Mouse (Mus musculus) lung, postnatal 0 days (tissue): Measurements from ENCODE around the gene Micu2. TPM values are rescaled to one million over a fixed set of nuclear protein-coding genes. Genes with fewer than 3 reads are reported as not detected.
A peak's percentile ranks its signal among the peaks of the same experiment; 100 is the strongest.

Experiments
- ATAC-seq: fragments of 200-750 bp; cut with Nextera tagmentation; 2 replicates; pipeline ENCODE4 v1.8.0; 2017; ENCODE audit warnings: moderate library complexity
- DNase-seq: peaks from one replicate; pipeline ENCODE4 v3.0.0-alpha.2; 2016; ENCODE audit warnings: low spot score
- H3K27ac ChIP-seq: fragments of 300-500 bp; sonication (generic); 2 replicates; pipeline ENCODE4 v1.5.1; 2014; ENCODE audit warnings: antibody characterized with exemption, mild to moderate bottlenecking, low read length, mixed read lengths
- H3K27me3 ChIP-seq: fragments of 300-500 bp; sonication (generic); replicated peaks from 2 replicates; pipeline ENCODE4 v1.6.1; 2014; ENCODE audit warnings: low read length, mixed read lengths; ENCODE audit not compliant: insufficient read depth
- H3K36me3 ChIP-seq: fragments of 300-500 bp; sonication (generic); 2 replicates; pipeline ENCODE4 v1.6.1; 2014; ENCODE audit warnings: low read length, mixed read lengths; ENCODE audit not compliant: insufficient read depth
- H3K4me1 ChIP-seq: fragments of 300-500 bp; sonication (generic); 2 replicates; pipeline ENCODE4 v1.6.1; 2014; ENCODE audit warnings: antibody characterized with exemption, low read depth, low read length, mixed read lengths; ENCODE audit not compliant: insufficient read depth
- H3K4me2 ChIP-seq: fragments of 300-500 bp; sonication (generic); replicated peaks from 2 replicates; pipeline ENCODE4 v1.6.1; 2014; ENCODE audit warnings: low read depth, mild to moderate bottlenecking, low read length, moderate library complexity, mixed read lengths
- H3K4me3 ChIP-seq: fragments of 300-500 bp; sonication (generic); 2 replicates; pipeline ENCODE4 v1.5.1; 2014; ENCODE audit warnings: low read depth, low read length
- H3K9ac ChIP-seq: fragments of 300-500 bp; sonication (generic); replicated peaks from 2 replicates; pipeline ENCODE4 v1.6.1; 2014; ENCODE audit warnings: low read depth, mild to moderate bottlenecking
- H3K9me3 ChIP-seq: fragments of 300-500 bp; sonication (generic); 2 replicates; pipeline ENCODE4 v1.6.1; 2016; ENCODE audit warnings: low read length, mixed read lengths
- CTCF ChIP-seq: IDR thresholded peaks from 2 replicates; pipeline ENCODE4 v1.5.1; 2016; ENCODE audit warnings: antibody characterized with exemption, mild to moderate bottlenecking
- EP300 ChIP-seq: IDR thresholded peaks from 2 replicates; pipeline ENCODE4 v1.6.1; 2016; ENCODE audit warnings: antibody characterized with exemption, mild to moderate bottlenecking, control low read depth
- WGBS: fragments of 180-500 bp; shearing (Covaris S2); extraction: QIAGEN DNeasy Blood & Tissue Kit; methylation state at CpG from one replicate; pipeline ENCODE4 v1.1.7; 2014; 5-methylcytosine and 5-hydroxymethylcytosine counted together
- polyA plus RNA-seq: library from polyadenylated mRNA; unstranded; fragments of >200 nt; fragmentation: Nextera tagmentation; extraction: Ambion mirVana; gene quantifications from 2 replicates; pipeline ENCODE4 v1.2.1, GENCODE M21; 2015

Micu2 gene
- polyA plus RNA-seq, 1 experiment from 2014 or later: 46.2 TPM

- DNase-seq: peak; percentile 32
- H3K9ac ChIP-seq: no peak overlapping the region
- TF ChIP-seq EP300 (no peak), CTCF (no peak)
- no peaks in the 10 kb centered on the region for H3K9me3 ChIP-seq
- no peaks in the 10 kb centered on the region for H3K4me1 ChIP-seq
- no peak overlapping the region for H3K27ac ChIP-seq
- WGBS: 87% methylated on average over 1 of the region's 1 CpGs
- H3K36me3 ChIP-seq: no peaks in the 10 kb centered on the region
- no peak overlapping the region for H3K4me2 ChIP-seq
- no peak overlapping the region for H3K4me3 ChIP-seq
- no peak for ATAC-seq
- H3K27me3 ChIP-seq: no peaks in the 10 kb centered on the region
These were observed 106.1 kb downstream of the Micu2 start for GRCm38 (mm10) chr14:57892961-57893360.

GRCm38 (mm10) chr14:57890011-57890842 lies 108.8 kb downstream of the Micu2 start, which contains the start of gene Zdhhc20:
Zdhhc20 (minus strand) TSS chr14:57890276.
- H3K9me3 ChIP-seq: no peaks in the 10 kb centered on the region
- H3K36me3 ChIP-seq: no peaks in the 10 kb centered on the region
- H3K4me1 ChIP-seq: peaks cover 4% of the 10 kb centered on the region; the same call in 1 of the 2 replicates
- peak; percentile 20; the same call in 1 of the 2 replicates for TF ChIP-seq EP300
- no peak for TF ChIP-seq CTCF
- H3K4me3 ChIP-seq: peak within 1 kb of the TSS; percentile 91
- peak within 1 kb of the TSS; percentile 73 for H3K4me2 ChIP-seq
- 3% methylated on average over 62 of the region's 65 CpGs for WGBS
- H3K27me3 ChIP-seq: no peaks in the 10 kb centered on the region
- ATAC-seq (peak; percentile 98), DNase-seq (peak; percentile 97)
- peak within 1 kb of the TSS; percentile 96 for H3K27ac ChIP-seq
- peak within 1 kb of the TSS; percentile 92 for H3K9ac ChIP-seq

- Histone ChIP-seq H3K27ac (peak overlapping the region; percentile 96), H3K36me3 (no peaks in the 10 kb centered on the region), H3K4me3 (peak overlapping the region; percentile 91), H3K9ac (peak overlapping the region; percentile 92), H3K9me3 (no peaks in the 10 kb centered on the region), H3K27me3 (no peaks in the 10 kb centered on the region), H3K4me1 (peaks cover 4% of the 10 kb centered on the region; the same call in 1 of the 2 replicates), H3K4me2 (peak overlapping the region; percentile 73)
- under 1% methylated on average over 34 of the region's 37 CpGs for WGBS
- ATAC-seq: peak; percentile 23
- peak; percentile 71 for DNase-seq
- no peak for TF ChIP-seq CTCF
- TF ChIP-seq EP300: no peak
These were observed 109.5 kb downstream of the Micu2 start for GRCm38 (mm10) chr14:57889541-57890010.

- H3K4me3 ChIP-seq: no peak overlapping the region
- 0 out of 2 replicates have a peak, but pooled peaks have one; percentile 6 for TF ChIP-seq EP300
- no peak for TF ChIP-seq CTCF
- H3K9ac ChIP-seq: no peak overlapping the region
- H3K27me3 ChIP-seq: no peaks in the 10 kb centered on the region
- H3K27ac ChIP-seq: no peak overlapping the region
- H3K4me1 ChIP-seq: peaks cover 14% of the 10 kb centered on the region
- ATAC-seq (no peak), DNase-seq (peak; percentile 53)
- WGBS: 37% methylated on average over 8 of the region's 8 CpGs
- no peak overlapping the region for H3K4me2 ChIP-seq
- H3K36me3 ChIP-seq: no peaks in the 10 kb centered on the region
- no peaks in the 10 kb centered on the region for H3K9me3 ChIP-seq
These were observed 111.9 kb downstream of the Micu2 start for GRCm38 (mm10) chr14:57887171-57887570.

GRCm38 (mm10) chr14:57886032-57886431 lies 113.0 kb downstream of the Micu2 start:
- H3K4me1 ChIP-seq: peaks cover 23% of the 10 kb centered on the region
- H3K36me3 ChIP-seq: no peaks in the 10 kb centered on the region
- TF ChIP-seq EP300: no peak
- no peak for TF ChIP-seq CTCF
- H3K27me3 ChIP-seq: no peaks in the 10 kb centered on the region
- no peaks in the 10 kb centered on the region for H3K9me3 ChIP-seq
- H3K27ac ChIP-seq: no peak overlapping the region
- DNase-seq: no peak
- H3K4me3 ChIP-seq: no peak overlapping the region
- no peak overlapping the region for H3K9ac ChIP-seq
- ATAC-seq: no peak
- H3K4me2 ChIP-seq: no peak overlapping the region
- WGBS: 54% methylated on average over 2 of the region's 2 CpGs

- no peak overlapping the region for H3K9ac ChIP-seq
- H3K4me3 ChIP-seq: no peak overlapping the region
- no peaks in the 10 kb centered on the region for H3K27me3 ChIP-seq
- H3K36me3 ChIP-seq: no peaks in the 10 kb centered on the region
- peaks cover 33% of the 10 kb centered on the region for H3K4me1 ChIP-seq
- H3K9me3 ChIP-seq: no peaks in the 10 kb centered on the region
- WGBS: 56% methylated on average over 3 of the region's 3 CpGs
- 0 out of 2 replicates have a peak overlapping the region, but pooled peaks have one; percentile 72 for H3K27ac ChIP-seq
- peak; percentile 67 for DNase-seq
- no peak for TF ChIP-seq CTCF
- TF ChIP-seq EP300: 0 out of 2 replicates have a peak, but pooled peaks have one; percentile 10
- no peak overlapping the region for H3K4me2 ChIP-seq
- ATAC-seq: peak; percentile 48
These were observed 115.7 kb downstream of the Micu2 start for GRCm38 (mm10) chr14:57883341-57883740.
